Mouse (Mus musculus) MEL (cell line): ENCODE measurements at regions not wholly inside any gene's neighbourhood (a gene's known extent, or its start where the extent isn't known, plus 50 kb on each side); places are given as distances from the start of the nearest gene placed in this dataset.

Experiments
- CTCF ChIP-seq, 3 experiments: IDR thresholded peaks in 2 of 3; conservative IDR thresholded peaks in 1 of 3; 2 replicates each; pipeline ENCODE4 v1.5.1; 2011 to 2012; ENCODE audit warnings: low read length in 3 of 3, low read depth in 2 of 3, mild to moderate bottlenecking in 2 of 3, improper control_type of control experiment in 1 of 3, inconsistent platforms in 1 of 3, mixed read lengths in 1 of 3, moderate library complexity in 1 of 3; ENCODE audit not compliant: control insufficient read depth in 1 of 3, insufficient read depth in 1 of 3, poor library complexity in 1 of 3, severe bottlenecking in 1 of 3
- GABPA ChIP-seq: IDR thresholded peaks from 2 replicates; pipeline ENCODE4 v1.6.1; 2012; ENCODE audit warnings: low read depth, mild to moderate bottlenecking, inconsistent platforms, low read length, improper control_type of control experiment, moderate library complexity
- HCFC1 ChIP-seq: IDR thresholded peaks from 2 replicates; pipeline ENCODE4 v1.6.1; 2012; ENCODE audit warnings: low read depth, mild to moderate bottlenecking, inconsistent platforms, low read length, improper control_type of control experiment, moderate library complexity
- KAT2A ChIP-seq: conservative IDR thresholded peaks from 2 replicates; pipeline ENCODE4 v1.6.1; 2012; ENCODE audit warnings: low read depth, low read length, improper control_type of control experiment, inconsistent platforms
- MEF2A ChIP-seq: IDR thresholded peaks from 2 replicates; pipeline ENCODE4 v1.6.1; 2014; ENCODE audit warnings: low read depth, mild to moderate bottlenecking, inconsistent platforms, low read length, improper control_type of control experiment; ENCODE audit not compliant: poor library complexity, insufficient replicate concordance, severe bottlenecking; ENCODE audit errors: extremely low read depth
- ZC3H11A ChIP-seq: IDR thresholded peaks from 2 replicates; pipeline ENCODE4 v1.6.1; 2012; ENCODE audit warnings: low read depth, mild to moderate bottlenecking, inconsistent platforms, low read length, improper control_type of control experiment

DNA sequence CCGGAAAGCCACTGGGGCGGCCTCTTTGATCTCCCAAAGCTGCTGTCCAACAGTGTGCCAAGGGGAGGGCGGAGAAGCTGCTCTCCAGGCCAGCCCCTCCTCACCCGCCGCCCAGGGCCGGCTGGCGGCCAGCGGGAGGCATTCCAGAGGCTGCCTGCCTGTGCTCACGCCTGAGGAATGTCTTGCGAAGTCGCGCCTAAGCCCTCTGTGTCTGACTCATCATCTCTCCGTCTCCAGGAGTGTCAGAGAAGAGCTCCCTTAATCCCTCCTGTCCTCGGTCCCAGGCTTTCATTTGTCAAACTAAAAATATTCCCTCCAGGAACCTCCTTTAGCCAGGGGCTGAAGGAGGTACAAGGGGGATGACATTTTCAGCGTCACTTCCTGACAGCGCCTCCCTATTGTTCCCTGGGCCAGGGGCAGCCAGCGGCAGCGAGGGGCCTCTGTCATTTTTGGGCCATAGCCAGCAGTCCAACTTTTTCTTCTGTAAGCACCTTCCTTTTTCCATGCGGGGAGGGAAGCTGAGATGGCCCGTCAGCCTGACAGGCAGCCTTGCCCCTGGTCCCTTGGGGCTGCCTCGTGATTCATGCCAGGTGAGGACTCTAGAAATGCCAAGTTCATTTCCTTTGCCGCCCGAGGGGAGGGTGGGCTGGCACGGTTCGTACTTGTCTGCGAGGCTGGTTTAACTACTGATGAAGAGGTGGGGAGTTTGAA lies 113.4 kb downstream of the Gm525 start:
- TF ChIP-seq ZC3H11A (no peak), GABPA (no peak), KAT2A (no peak), HCFC1 (no peak), MEF2A (no peak), CTCF (IDR thresholded peaks at IDR 0.05 in 2 of 3, conservative IDR thresholded peaks at IDR 0.05 in 1 of 3; ENCODE audit: control insufficient read depth in 1 of 3, insufficient read depth in 1 of 3, low read depth in 2 of 3, low read length in 3 of 3, poor library complexity in 1 of 3, severe bottlenecking in 1 of 3) (no peak)
